Mouse (Mus musculus) heart, postnatal 0 days (tissue): ENCODE results near the gene Syt6.

ENCODE experiments used
- CTCF ChIP-seq: IDR thresholded peaks from 2 replicates; pipeline ENCODE4 v1.5.1; 2016; ENCODE audit warnings: antibody characterized with exemption, control low read depth, low read depth
- EP300 ChIP-seq: IDR thresholded peaks from 2 replicates; pipeline ENCODE4 v1.6.1; 2016; ENCODE audit warnings: antibody characterized with exemption, low read depth

GRCm38 (mm10) chr3:103649716-103650115 lies 74.7 kb downstream of the Syt6 start:
- TF ChIP-seq CTCF, result no peak
- no peak for TF ChIP-seq EP300
